Mouse (Mus musculus): ENCODE results near the gene Cdc25a. TPM values are rescaled to one million over a fixed set of nuclear protein-coding genes. Genes with fewer than 3 reads are reported as not detected.

Cdc25a gene
- polyA plus RNA-seq, 1 experiment, result 6.1 TPM

DNA sequence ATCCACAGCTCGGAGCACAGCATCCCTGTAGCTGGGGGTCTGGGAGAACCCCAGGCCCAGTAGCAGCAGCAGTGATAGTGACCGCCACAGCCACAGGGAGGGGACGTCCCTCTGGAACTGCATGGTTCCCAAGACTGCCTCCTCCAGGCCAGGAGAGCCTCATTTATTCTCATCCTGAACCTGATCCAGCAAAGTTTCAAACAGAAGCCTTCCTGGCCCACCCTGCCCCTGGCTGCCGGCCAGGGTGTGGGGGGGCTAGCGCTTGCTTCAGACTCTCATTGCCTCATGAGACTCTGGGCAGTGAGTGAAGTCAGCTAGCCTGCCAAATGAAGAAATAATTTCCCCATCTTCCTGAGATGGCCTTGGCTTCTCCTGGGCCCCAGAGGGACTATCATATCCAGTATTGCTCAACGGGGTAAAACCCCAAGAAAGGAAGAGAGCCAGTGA, 26.0 kb upstream of the Cdc25a start, which contains the start of gene Camp:
TSS of gene Camp (minus strand) at position 306 of the 447 bp plus-strand sequence.
- Histone ChIP-seq H3ac (ENCODE audit: control insufficient read depth, insufficient read length) (no peak within 1 kb of the TSS), H3K36me3 (ENCODE audit: control insufficient read depth, insufficient read depth) (peaks cover 2% of the 10 kb centered on the region), H3K27me3 (ENCODE audit: control insufficient read depth, insufficient read depth, insufficient read length) (no peaks in the 10 kb centered on the region), H3K4me3 (no peak within 1 kb of the TSS), H3K4me2 (ENCODE audit: low read depth) (no peak within 1 kb of the TSS), H3K79me2 (ENCODE audit: control insufficient read depth, insufficient read depth) (no peaks in the 10 kb centered on the region)
- TF ChIP-seq CEBPB (IDR thresholded peaks at IDR 0.05; ENCODE audit: insufficient read depth, poor library complexity, severe bottlenecking), result peak; percentile 78; the same call in 1 of the 2 replicates
- no peak for TF ChIP-seq USF1 (IDR thresholded peaks at IDR 0.05; ENCODE audit: low read depth)

DNA sequence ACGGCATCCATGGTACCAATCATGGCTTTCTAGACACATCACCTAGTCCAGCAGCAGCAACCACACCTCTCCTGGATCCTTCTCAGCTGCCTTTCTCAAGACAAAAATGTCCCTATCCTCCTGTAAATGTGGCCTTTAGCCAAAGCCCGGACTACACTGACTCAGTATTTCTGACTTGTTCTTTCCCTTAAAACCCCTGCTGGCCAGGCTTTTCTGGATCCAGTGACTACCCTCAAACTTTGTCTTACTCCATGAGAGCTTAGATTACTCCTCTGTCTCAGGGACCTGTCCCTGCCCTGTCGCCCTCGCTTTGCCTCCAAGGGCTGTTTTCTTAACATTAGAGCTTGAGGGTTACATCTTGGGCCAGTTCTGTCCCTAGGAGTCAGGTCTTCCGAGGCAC, 25.3 kb upstream of the Cdc25a start:
- H3K4me3 ChIP-seq, result no peak overlapping the region
- H3K4me2 ChIP-seq (ENCODE audit: low read depth), result no peak overlapping the region
- no peaks in the 10 kb centered on the region for H3K79me2 ChIP-seq (ENCODE audit: control insufficient read depth, insufficient read depth)
- H3K27me3 ChIP-seq (ENCODE audit: control insufficient read depth, insufficient read depth, insufficient read length), result no peaks in the 10 kb centered on the region
- no peak for TF ChIP-seq TCF3 (IDR thresholded peaks at IDR 0.05; ENCODE audit: insufficient read length, low read depth)
- no peak for TF ChIP-seq CEBPB (IDR thresholded peaks at IDR 0.05; ENCODE audit: insufficient read depth, poor library complexity, severe bottlenecking)
- TF ChIP-seq USF1 (IDR thresholded peaks at IDR 0.05; ENCODE audit: low read depth), result no peak
- TF ChIP-seq SRF (IDR thresholded peaks at IDR 0.05; ENCODE audit: control insufficient read depth, insufficient read length, low read depth), result no peak
- no peak for TF ChIP-seq MAX (IDR thresholded peaks at IDR 0.05; ENCODE audit: low read depth)
- TF ChIP-seq TCF12 (IDR thresholded peaks at IDR 0.05; ENCODE audit: insufficient read depth, poor library complexity, severe bottlenecking), result no peak
- no peak overlapping the region for H3ac ChIP-seq (ENCODE audit: control insufficient read depth, insufficient read length)
- no peaks in the 10 kb centered on the region for H3K36me3 ChIP-seq (ENCODE audit: control insufficient read depth, insufficient read depth)

DNA sequence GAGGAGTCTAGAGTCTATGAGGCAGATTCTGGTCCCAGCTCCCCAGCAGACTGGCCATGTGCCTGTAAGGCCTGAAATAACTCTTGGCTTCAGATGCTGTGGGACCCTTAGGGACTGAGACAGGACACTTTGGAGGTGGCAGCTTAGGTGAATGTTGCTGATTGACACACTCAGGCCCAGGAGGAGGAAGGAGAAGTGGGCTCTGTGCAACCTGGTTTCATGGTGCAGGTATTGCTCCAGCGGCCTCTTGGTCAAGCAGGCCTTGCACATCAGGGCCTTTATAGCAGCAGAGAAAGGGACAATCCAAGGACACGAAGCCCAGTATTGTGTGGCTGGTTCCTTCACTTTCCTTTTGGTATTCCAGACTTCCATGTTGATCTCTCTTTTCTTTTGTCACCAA, 21.0 kb upstream of the Cdc25a start:
- TF ChIP-seq POLR2AphosphoS2 (IDR thresholded peaks at IDR 0.05; ENCODE audit: insufficient read length, low read depth), result no peak
- TF ChIP-seq TCF12 (IDR thresholded peaks at IDR 0.05; ENCODE audit: insufficient read depth, poor library complexity, severe bottlenecking), result no peak
- TF ChIP-seq CEBPB (IDR thresholded peaks at IDR 0.05; ENCODE audit: insufficient read depth, poor library complexity, severe bottlenecking), result no peak
- no peak for TF ChIP-seq REST (IDR thresholded peaks at IDR 0.05; ENCODE audit: insufficient read depth, insufficient read length)
- TF ChIP-seq TCF3 (IDR thresholded peaks at IDR 0.05; ENCODE audit: insufficient read length, low read depth), result no peak
- TF ChIP-seq E2F4 (IDR thresholded peaks at IDR 0.05; ENCODE audit: insufficient read depth), result no peak
- no peak for TF ChIP-seq MAX (IDR thresholded peaks at IDR 0.05; ENCODE audit: low read depth)
- peaks cover 10% of the 10 kb centered on the region for H3K27me3 ChIP-seq (ENCODE audit: control insufficient read depth, insufficient read depth, insufficient read length)
- no peak overlapping the region for H3K4me2 ChIP-seq (ENCODE audit: low read depth)
- H3K4me3 ChIP-seq, result no peak overlapping the region
- H3K36me3 ChIP-seq (ENCODE audit: control insufficient read depth, insufficient read depth), result no peaks in the 10 kb centered on the region
- H3K79me2 ChIP-seq (ENCODE audit: control insufficient read depth, insufficient read depth), result no peaks in the 10 kb centered on the region
- no peak overlapping the region for H3ac ChIP-seq (ENCODE audit: control insufficient read depth, insufficient read length)

DNA sequence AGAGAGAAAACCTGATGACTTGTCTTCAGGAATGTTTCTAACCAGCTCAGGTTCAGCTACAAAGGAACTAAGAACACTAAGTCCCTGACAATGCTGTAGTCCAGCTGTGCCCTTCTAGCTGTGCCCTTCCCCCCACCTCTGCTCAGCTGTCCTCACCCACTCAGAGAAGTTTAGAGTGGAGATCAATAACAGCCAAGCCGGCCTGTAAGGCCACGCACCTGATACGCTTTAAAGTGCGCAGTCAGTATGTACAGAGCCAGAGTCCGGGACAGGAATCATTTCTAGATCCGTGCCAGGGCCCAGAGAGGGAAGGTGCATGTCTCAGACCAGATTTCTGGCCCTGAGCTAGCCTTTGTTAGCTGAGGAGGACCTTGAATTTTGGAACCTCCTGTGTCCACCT, 19.4 kb upstream of the Cdc25a start:
- H3K4me2 ChIP-seq (ENCODE audit: low read depth), result no peak overlapping the region
- no peak overlapping the region for H3K4me3 ChIP-seq
- no peaks in the 10 kb centered on the region for H3K79me2 ChIP-seq (ENCODE audit: control insufficient read depth, insufficient read depth)
- H3K36me3 ChIP-seq (ENCODE audit: control insufficient read depth, insufficient read depth), result no peaks in the 10 kb centered on the region
- peaks cover 10% of the 10 kb centered on the region for H3K27me3 ChIP-seq (ENCODE audit: control insufficient read depth, insufficient read depth, insufficient read length)
- H3ac ChIP-seq (ENCODE audit: control insufficient read depth, insufficient read length), result no peak overlapping the region
- TF ChIP-seq MAX (IDR thresholded peaks at IDR 0.05; ENCODE audit: low read depth), result no peak
- no peak for TF ChIP-seq MYOG (IDR thresholded peaks at IDR 0.05; ENCODE audit: control insufficient read depth in 1 of 3, insufficient read depth in 1 of 3, insufficient read length in 2 of 3, low read depth in 2 of 3)
- no peak for TF ChIP-seq REST (IDR thresholded peaks at IDR 0.05; ENCODE audit: insufficient read depth, insufficient read length)
- TF ChIP-seq TCF3 (IDR thresholded peaks at IDR 0.05; ENCODE audit: insufficient read length, low read depth), result no peak
- no peak for TF ChIP-seq USF1 (IDR thresholded peaks at IDR 0.05; ENCODE audit: low read depth)
- no peak for TF ChIP-seq TCF12 (IDR thresholded peaks at IDR 0.05; ENCODE audit: insufficient read depth, poor library complexity, severe bottlenecking)
- TF ChIP-seq CEBPB (IDR thresholded peaks at IDR 0.05; ENCODE audit: insufficient read depth, poor library complexity, severe bottlenecking), result no peak
- TF ChIP-seq POLR2AphosphoS2 (IDR thresholded peaks at IDR 0.05; ENCODE audit: insufficient read length, low read depth), result no peak

DNA sequence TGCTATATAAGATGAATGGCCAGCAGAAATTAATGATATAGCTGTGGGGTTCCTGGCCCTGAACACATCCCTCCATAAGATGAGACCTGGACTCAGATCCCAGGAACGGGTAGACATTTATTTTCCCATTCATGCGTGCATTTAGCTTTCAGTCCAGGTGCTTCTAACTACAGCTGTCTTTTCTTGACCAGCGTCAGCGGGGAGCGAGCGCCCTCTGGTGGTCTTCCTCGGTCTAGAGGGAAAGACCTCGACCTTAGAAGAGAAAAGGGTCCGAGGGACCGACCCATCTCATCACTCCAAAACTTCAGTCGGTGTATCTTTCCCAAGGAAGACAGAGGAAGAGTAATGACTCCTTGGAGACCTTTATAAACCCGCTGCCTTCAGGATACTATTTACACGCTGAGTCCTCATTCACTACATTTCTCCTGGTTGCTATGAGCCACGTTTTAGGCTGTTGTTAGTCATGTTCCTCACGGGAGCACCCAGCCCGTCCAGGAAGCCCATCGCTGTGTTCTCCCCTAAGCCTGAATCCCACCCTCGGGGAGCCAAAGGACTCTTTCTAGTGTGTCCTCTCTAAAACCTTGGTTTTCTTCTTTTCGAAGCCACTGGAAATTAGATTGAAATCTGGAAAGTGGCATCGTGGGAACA, 12.9 kb upstream of the Cdc25a start:
- TF ChIP-seq POLR2A (IDR thresholded peaks at IDR 0.05; ENCODE audit: insufficient read length, low read depth) (no peak), POLR2AphosphoS2 (IDR thresholded peaks at IDR 0.05; ENCODE audit: insufficient read length, low read depth) (no peak), E2F4 (IDR thresholded peaks at IDR 0.05; ENCODE audit: insufficient read depth) (no peak), USF1 (IDR thresholded peaks at IDR 0.05; ENCODE audit: low read depth) (no peak), CEBPB (IDR thresholded peaks at IDR 0.05; ENCODE audit: insufficient read depth, poor library complexity, severe bottlenecking) (no peak), TCF12 (IDR thresholded peaks at IDR 0.05; ENCODE audit: insufficient read depth, poor library complexity, severe bottlenecking) (no peak), MYOD1 (IDR thresholded peaks at IDR 0.05; ENCODE audit: control insufficient read depth in 1 of 3, insufficient read length in 2 of 3, low read depth in 2 of 3) (no peak), TCF3 (IDR thresholded peaks at IDR 0.05; ENCODE audit: insufficient read length, low read depth) (no peak), REST (IDR thresholded peaks at IDR 0.05; ENCODE audit: insufficient read depth, insufficient read length) (no peak), MYOG (IDR thresholded peaks at IDR 0.05; ENCODE audit: control insufficient read depth in 1 of 3, insufficient read depth in 1 of 3, insufficient read length in 2 of 3, low read depth in 2 of 3) (no peak), MAX (IDR thresholded peaks at IDR 0.05; ENCODE audit: low read depth) (no peak), SRF (IDR thresholded peaks at IDR 0.05; ENCODE audit: control insufficient read depth, insufficient read length, low read depth) (no peak)

More for the DNA sequence above, 12.9 kb upstream of the Cdc25a start:
- Histone ChIP-seq H3K79me2 (ENCODE audit: control insufficient read depth, insufficient read depth) (no peaks in the 10 kb centered on the region), H3K4me2 (ENCODE audit: low read depth) (peak overlapping the region; percentile 92), H3ac (ENCODE audit: control insufficient read depth, insufficient read length) (no peak overlapping the region), H3K4me3 (no peak overlapping the region), H3K27me3 (ENCODE audit: control insufficient read depth, insufficient read depth, insufficient read length) (peaks cover 10% of the 10 kb centered on the region), H3K36me3 (ENCODE audit: control insufficient read depth, insufficient read depth) (no peaks in the 10 kb centered on the region)
